Mouse (Mus musculus) CH12.LX (cell line): ENCODE measurements at regions not wholly inside any gene's neighbourhood (a gene's known extent, or its start where the extent isn't known, plus 50 kb on each side); places are given as distances from the start of the nearest gene placed in this dataset.

Experiments
- CTCF ChIP-seq, 2 experiments: IDR thresholded peaks in 1 of 2; conservative IDR thresholded peaks in 1 of 2; 2 replicates each; pipeline ENCODE4 v1.5.1; 2011 to 2012; ENCODE audit warnings: low read depth in 2 of 2, low read length in 2 of 2, improper control_type of control experiment in 1 of 2, inconsistent platforms in 1 of 2, mild to moderate bottlenecking in 1 of 2, moderate library complexity in 1 of 2
- E2F4 ChIP-seq: IDR thresholded peaks from 2 replicates; pipeline ENCODE4 v1.6.1; 2011; ENCODE audit warnings: low read depth, low read length, improper control_type of control experiment; ENCODE audit not compliant: insufficient replicate concordance
- POLR2A ChIP-seq: IDR thresholded peaks from 2 replicates; pipeline ENCODE4 v1.6.1; 2011; ENCODE audit warnings: low read depth, mild to moderate bottlenecking, improper control_type of control experiment, low read length
- POLR2AphosphoS2 ChIP-seq: IDR thresholded peaks from 2 replicates; pipeline ENCODE4 v1.6.1; 2011; ENCODE audit warnings: low read depth, low read length, improper control_type of control experiment
- USF1 ChIP-seq: IDR thresholded peaks from 2 replicates; pipeline ENCODE4 v1.6.1; 2014; ENCODE audit warnings: low read depth, mild to moderate bottlenecking, inconsistent platforms, low read length, improper control_type of control experiment

GRCm38 (mm10) chr15:59780506-59780905 is 235.9 kb downstream of the 4933412E24Rik start:
- TF ChIP-seq POLR2A, result no peak
- TF ChIP-seq USF1, result no peak
- TF ChIP-seq E2F4, result no peak
- TF ChIP-seq CTCF (conservative IDR thresholded peaks at IDR 0.05 in 1 of 2, IDR thresholded peaks at IDR 0.05 in 1 of 2; ENCODE audit: low read depth in 2 of 2, low read length in 2 of 2), result no peak
- TF ChIP-seq POLR2AphosphoS2, result no peak
